Mouse (Mus musculus) intestine, postnatal 0 days (tissue): ENCODE measurements around the gene Gpc6. TPM values are rescaled to one million over a fixed set of nuclear protein-coding genes. Genes with fewer than 3 reads are reported as not detected.

Experiments used
- ATAC-seq: fragments of 200-750 bp; cut with Nextera tagmentation; 2 replicates; pipeline ENCODE4 v1.8.0; 2017; ENCODE audit warnings: mild to moderate bottlenecking, moderate TSS enrichment, moderate library complexity
- H3K27ac ChIP-seq: fragments of 300-500 bp; sonication (generic); 2 replicates; pipeline ENCODE4 v1.5.1; 2014; ENCODE audit warnings: mild to moderate bottlenecking, low read depth, low read length, moderate library complexity
- H3K27me3 ChIP-seq: fragments of 300-500 bp; sonication (generic); replicated peaks from 2 replicates; pipeline ENCODE4 v1.6.1; 2014; ENCODE audit warnings: low read length, mixed read lengths; ENCODE audit not compliant: control insufficient read depth, insufficient read depth
- H3K36me3 ChIP-seq: fragments of 300-500 bp; sonication (generic); 2 replicates; pipeline ENCODE4 v1.6.1; 2014; ENCODE audit warnings: mild to moderate bottlenecking, moderate library complexity; ENCODE audit not compliant: control insufficient read depth, insufficient read depth
- H3K4me1 ChIP-seq: fragments of 300-500 bp; sonication (generic); replicated peaks from 2 replicates; pipeline ENCODE4 v1.6.1; 2014; ENCODE audit warnings: antibody characterized with exemption, low read length, mixed read lengths; ENCODE audit not compliant: control insufficient read depth, insufficient read depth
- H3K4me2 ChIP-seq: fragments of 300-500 bp; sonication (generic); replicated peaks from 2 replicates; pipeline ENCODE4 v1.6.1; 2014; ENCODE audit warnings: low read depth, mild to moderate bottlenecking, moderate library complexity
- H3K4me3 ChIP-seq: fragments of 300-500 bp; sonication (generic); 2 replicates; pipeline ENCODE4 v1.5.1; 2014; ENCODE audit warnings: low read depth, low read length
- H3K9ac ChIP-seq: fragments of 300-500 bp; sonication (generic); 2 replicates; pipeline ENCODE4 v1.6.1; 2014; ENCODE audit warnings: mild to moderate bottlenecking, low read depth, low read length
- H3K9me3 ChIP-seq: fragments of 300-500 bp; sonication (generic); 2 replicates; pipeline ENCODE4 v1.6.1; 2016; ENCODE audit warnings: mixed run types; ENCODE audit not compliant: control insufficient read depth
- CTCF ChIP-seq: sonication (generic); IDR thresholded peaks from 2 replicates; pipeline ENCODE4 v1.5.1; 2016; ENCODE audit warnings: low read depth, mild to moderate bottlenecking, control low read depth, antibody characterized with exemption, moderate library complexity
- WGBS: fragments of 180-500 bp; shearing (Covaris S2); extraction: QIAGEN DNeasy Blood & Tissue Kit; methylation state at CpG from one replicate; pipeline ENCODE4 v1.1.7; 2014; 5-methylcytosine and 5-hydroxymethylcytosine counted together
- polyA plus RNA-seq: library from polyadenylated mRNA; unstranded; fragments of >200 nt; fragmentation: Nextera tagmentation; extraction: Ambion mirVana; gene quantifications from 2 replicates; pipeline ENCODE4 v1.2.1, GENCODE M21; 2015

The Gpc6 gene
- polyA plus RNA-seq, 1 experiment from 2014 or later: 6.6 TPM

DNA sequence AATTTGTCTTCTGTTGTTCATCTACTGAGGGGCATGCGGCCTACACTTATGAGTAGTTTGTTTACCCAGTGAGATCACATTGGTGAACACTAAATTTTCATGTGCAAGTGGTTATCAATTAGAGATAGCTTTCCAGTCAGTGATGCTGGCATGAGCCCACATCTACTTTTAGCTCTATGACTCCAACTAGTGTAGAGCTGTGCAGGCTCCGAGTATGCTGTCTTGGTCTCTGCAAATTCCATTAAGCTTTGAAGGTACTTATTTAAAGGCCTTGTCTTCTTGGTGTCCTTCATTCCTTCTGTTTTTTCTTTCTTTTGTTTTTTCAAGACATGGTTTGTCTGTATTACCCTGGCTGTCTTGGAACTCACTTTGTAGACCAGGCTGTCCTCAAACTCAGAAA lies 741.0 kb downstream of the Gpc6 start:
- Histone ChIP-seq H3K27ac (no peak overlapping the region), H3K4me3 (no peak overlapping the region), H3K36me3 (no peaks in the 10 kb centered on the region), H3K9ac (no peak overlapping the region), H3K27me3 (no peaks in the 10 kb centered on the region), H3K4me2 (no peak overlapping the region), H3K4me1 (no peaks in the 10 kb centered on the region), H3K9me3 (no peaks in the 10 kb centered on the region)
- no peak for ATAC-seq
- TF ChIP-seq CTCF: no peak
- 96% methylated on average over 2 of the region's 2 CpGs for WGBS

GRCm38 (mm10) chr14:117673541-117673940 lies 748.4 kb downstream of the Gpc6 start:
- H3K4me3 ChIP-seq: no peak overlapping the region
- H3K27me3 ChIP-seq: no peaks in the 10 kb centered on the region
- no peaks in the 10 kb centered on the region for H3K4me1 ChIP-seq
- H3K9ac ChIP-seq: no peak overlapping the region
- no peak overlapping the region for H3K4me2 ChIP-seq
- H3K27ac ChIP-seq: no peak overlapping the region
- no peak for TF ChIP-seq CTCF
- no peaks in the 10 kb centered on the region for H3K9me3 ChIP-seq
- no peak for ATAC-seq
- WGBS: 87% methylated on average over 7 of the region's 7 CpGs
- no peaks in the 10 kb centered on the region for H3K36me3 ChIP-seq

DNA sequence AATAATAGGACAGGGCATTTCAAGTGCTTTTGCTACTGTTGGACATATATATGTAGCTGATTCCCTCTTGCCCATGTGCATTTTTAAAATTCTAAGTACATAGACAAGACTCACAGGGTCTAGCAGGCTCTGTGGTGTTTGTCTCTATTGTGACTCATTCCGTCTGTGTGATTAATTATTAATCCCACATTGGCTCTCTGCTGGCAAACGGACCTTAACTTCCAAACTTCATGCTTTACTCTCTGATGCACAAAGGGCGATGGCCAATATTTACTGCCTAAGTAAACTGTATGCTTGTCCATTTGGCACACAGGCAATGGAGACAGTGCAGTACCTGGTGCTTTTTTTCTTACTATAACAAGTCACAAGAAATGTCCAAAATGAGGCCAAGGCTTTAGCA lies 749.4 kb downstream of the Gpc6 start:
- no peaks in the 10 kb centered on the region for H3K27me3 ChIP-seq
- no peak for ATAC-seq
- no peaks in the 10 kb centered on the region for H3K4me1 ChIP-seq
- H3K27ac ChIP-seq: no peak overlapping the region
- H3K9ac ChIP-seq: no peak overlapping the region
- H3K4me2 ChIP-seq: no peak overlapping the region
- H3K36me3 ChIP-seq: no peaks in the 10 kb centered on the region
- no peaks in the 10 kb centered on the region for H3K9me3 ChIP-seq
- no peak overlapping the region for H3K4me3 ChIP-seq
- TF ChIP-seq CTCF: no peak
- 30% methylated on average over 3 of the region's 3 CpGs for WGBS

DNA sequence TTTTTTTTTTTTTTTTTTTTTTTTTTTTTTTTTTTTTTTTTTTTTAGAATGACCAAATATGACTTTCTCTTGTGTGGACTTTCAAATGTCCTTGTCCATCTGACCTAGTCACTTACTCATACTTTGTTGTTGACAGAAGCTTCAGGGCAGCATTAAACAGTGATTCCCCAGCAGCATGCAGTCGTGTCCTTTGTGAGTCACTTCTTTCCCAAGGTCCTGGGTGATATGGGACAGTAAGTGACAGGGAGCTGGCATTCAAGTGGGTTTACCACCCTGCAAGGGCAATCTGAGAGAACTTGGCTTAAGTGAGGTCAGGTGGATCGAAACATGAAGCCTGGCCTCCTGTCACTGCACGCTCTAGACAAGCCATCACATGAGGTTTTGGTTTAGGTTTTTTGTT lies 754.8 kb downstream of the Gpc6 start:
- Histone ChIP-seq H3K27me3 (no peaks in the 10 kb centered on the region), H3K4me3 (no peak overlapping the region), H3K4me1 (no peaks in the 10 kb centered on the region), H3K9ac (no peak overlapping the region), H3K27ac (no peak overlapping the region), H3K9me3 (no peaks in the 10 kb centered on the region), H3K36me3 (no peaks in the 10 kb centered on the region), H3K4me2 (no peak overlapping the region)
- no peak for TF ChIP-seq CTCF
- 86% methylated on average over 3 of the region's 3 CpGs for WGBS
- ATAC-seq: no peak

GRCm38 (mm10) chr14:117681321-117681921 lies 756.3 kb downstream of the Gpc6 start:
- TF ChIP-seq CTCF: no peak
- H3K4me1 ChIP-seq: no peaks in the 10 kb centered on the region
- no peak overlapping the region for H3K9ac ChIP-seq
- H3K27ac ChIP-seq: no peak overlapping the region
- H3K36me3 ChIP-seq: no peaks in the 10 kb centered on the region
- H3K27me3 ChIP-seq: no peaks in the 10 kb centered on the region
- H3K4me3 ChIP-seq: no peak overlapping the region
- no peaks in the 10 kb centered on the region for H3K9me3 ChIP-seq
- 23% methylated on average over 5 of the region's 5 CpGs for WGBS
- ATAC-seq: no peak
- H3K4me2 ChIP-seq: no peak overlapping the region

DNA sequence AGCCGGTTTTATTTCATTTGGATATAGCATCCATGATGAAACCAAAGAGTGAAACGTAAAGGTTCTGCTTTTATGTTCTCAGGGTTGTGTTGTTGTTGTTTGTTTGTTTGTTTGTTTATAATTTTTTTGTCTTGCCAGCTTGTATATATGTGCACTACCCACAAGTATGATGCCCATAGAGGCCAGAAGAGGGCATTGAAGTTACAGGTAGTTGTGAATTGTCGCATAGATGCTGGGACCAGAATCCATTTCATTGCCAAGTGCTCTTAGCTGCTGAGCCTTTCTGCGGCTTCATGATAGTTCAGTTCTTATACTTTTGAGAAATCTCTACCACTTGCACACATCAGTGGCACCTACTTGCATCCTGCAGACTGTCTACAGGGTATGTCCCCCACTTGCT lies 758.0 kb downstream of the Gpc6 start:
- no peak overlapping the region for H3K9ac ChIP-seq
- WGBS: 93% methylated on average over 4 of the region's 4 CpGs

GRCm38 (mm10) chr14:117689848-117690247 lies 764.7 kb downstream of the Gpc6 start:
- H3K27ac ChIP-seq: no peak overlapping the region
- no peak overlapping the region for H3K9ac ChIP-seq
- H3K4me1 ChIP-seq: no peaks in the 10 kb centered on the region
- H3K4me2 ChIP-seq: no peak overlapping the region
- no peaks in the 10 kb centered on the region for H3K27me3 ChIP-seq
- H3K9me3 ChIP-seq: no peaks in the 10 kb centered on the region
- no peak overlapping the region for H3K4me3 ChIP-seq
- ATAC-seq: no peak
- no peaks in the 10 kb centered on the region for H3K36me3 ChIP-seq
- no peak for TF ChIP-seq CTCF
- WGBS: 91% methylated on average over 6 of the region's 6 CpGs

More for the DNA sequence above, 758.0 kb downstream of the Gpc6 start:
- Histone ChIP-seq H3K4me1 (no peaks in the 10 kb centered on the region), H3K4me3 (no peak overlapping the region), H3K27ac (no peak overlapping the region), H3K9me3 (no peaks in the 10 kb centered on the region), H3K36me3 (no peaks in the 10 kb centered on the region), H3K27me3 (no peaks in the 10 kb centered on the region), H3K4me2 (no peak overlapping the region)
- no peak for TF ChIP-seq CTCF
- ATAC-seq: no peak
